Mouse (Mus musculus) liver, adult 2 months (tissue): ENCODE data around the gene Slit1. TPM values are rescaled to one million over a fixed set of nuclear protein-coding genes. Genes with fewer than 3 reads are reported as not detected.

Experiments
- DNase-seq: peaks from one replicate; pipeline ENCODE4 v3.0.0-alpha.2; 2011; ENCODE audit warnings: low read depth, low spot score; ENCODE audit errors: extremely low read depth
- H3K27ac ChIP-seq: fragments of 200-500 bp; replicated peaks from 2 replicates; pipeline ENCODE4 v1.5.1; 2012; ENCODE audit warnings: low read depth, mild to moderate bottlenecking, control low read depth, inconsistent platforms, low read length; ENCODE audit not compliant: insufficient read depth
- H3K27me3 ChIP-seq: fragments of 200-500 bp; 2 replicates; pipeline ENCODE4 v1.6.1; 2012; ENCODE audit warnings: mild to moderate bottlenecking, moderate library complexity, low read length, inconsistent platforms; ENCODE audit not compliant: control insufficient read depth, insufficient read depth
- H3K36me3 ChIP-seq: fragments of 200-500 bp; 2 replicates; pipeline ENCODE4 v1.6.1; 2012; ENCODE audit warnings: low read length, inconsistent platforms; ENCODE audit not compliant: control insufficient read depth, insufficient read depth
- H3K4me1 ChIP-seq: fragments of 200-500 bp; 2 replicates; pipeline ENCODE4 v1.6.1; 2011; ENCODE audit warnings: low read length; ENCODE audit not compliant: control insufficient read depth, insufficient read depth
- H3K4me3 ChIP-seq: fragments of 200-500 bp; 2 replicates; pipeline ENCODE4 v1.5.1; 2011; ENCODE audit warnings: low read depth, mild to moderate bottlenecking, control low read depth, low read length, moderate library complexity; ENCODE audit not compliant: insufficient read depth
- H3K79me2 ChIP-seq: fragments of 200-500 bp; 2 replicates; pipeline ENCODE4 v1.6.1; 2012; ENCODE audit warnings: inconsistent platforms, mild to moderate bottlenecking, low read length, moderate library complexity; ENCODE audit not compliant: control insufficient read depth, insufficient read depth
- H3K9ac ChIP-seq: fragments of 200-500 bp; 2 replicates; pipeline ENCODE4 v1.6.1; 2012; ENCODE audit warnings: low read depth, mild to moderate bottlenecking, control low read depth, inconsistent platforms, low read length
- CTCF ChIP-seq: fragments of 200-500 bp; IDR thresholded peaks from 2 replicates; pipeline ENCODE4 v1.5.1; 2011; ENCODE audit warnings: low read depth, low read length, control low read depth
- POLR2A ChIP-seq: fragments of 200-500 bp; IDR thresholded peaks from 2 replicates; pipeline ENCODE4 v1.6.1; 2011; ENCODE audit warnings: low read length, control low read depth; ENCODE audit not compliant: insufficient read depth; ENCODE audit errors: extremely low read depth
- WGBS: fragments of 180-500 bp; shearing (Covaris S2); methylation state at CpG from one replicate; pipeline ENCODE4 v1.1.7; 2018; 5-methylcytosine and 5-hydroxymethylcytosine counted together
- polyA plus RNA-seq: library from polyadenylated mRNA; depleted of rRNA; stranded (reverse); fragments of >200 nt; gene quantifications from 2 replicates; pipeline ENCODE4 v1.2.3, GENCODE M21; 2012
- total RNA-seq: library from RNA; depleted of rRNA; stranded (reverse); fragments of >200 nt; gene quantifications from 2 replicates; pipeline ENCODE4 v1.2.3, GENCODE M21; 2014

The Slit1 gene
- total and polyA plus RNA-seq, 2 experiments: 0.09 to 0.18 TPM

DNA sequence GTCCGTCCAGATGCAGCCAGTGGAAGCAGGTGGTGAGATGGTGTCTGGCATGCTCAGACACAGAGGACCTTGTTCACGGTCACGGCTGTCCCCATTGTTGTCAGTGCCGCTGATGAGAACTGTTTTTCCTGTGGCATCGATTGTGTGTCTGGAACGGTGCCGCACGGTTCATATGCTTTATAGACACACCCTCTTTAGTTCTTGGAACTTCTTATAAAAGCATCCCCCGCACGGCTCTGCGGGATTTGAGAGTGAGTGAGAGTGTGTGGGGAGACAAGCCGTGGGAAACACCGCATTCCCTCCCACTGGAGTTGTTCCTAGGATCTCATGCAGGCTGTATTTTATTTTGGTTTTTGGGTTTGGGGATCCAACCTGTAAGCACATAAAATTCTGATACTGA, 82.0 kb downstream of the Slit1 start:
- TF ChIP-seq CTCF (no peak), POLR2A (no peak)
- H3K27ac ChIP-seq: no peak overlapping the region
- DNase-seq: no peak
- no peaks in the 10 kb centered on the region for H3K36me3 ChIP-seq
- H3K27me3 ChIP-seq: peaks cover 5% of the 10 kb centered on the region; the same call in 1 of the 2 replicates
- H3K79me2 ChIP-seq: no peaks in the 10 kb centered on the region
- H3K4me3 ChIP-seq: no peak overlapping the region
- no peak overlapping the region for H3K9ac ChIP-seq
- no peaks in the 10 kb centered on the region for H3K4me1 ChIP-seq
- WGBS: 70% methylated on average over 13 of the region's 13 CpGs

DNA sequence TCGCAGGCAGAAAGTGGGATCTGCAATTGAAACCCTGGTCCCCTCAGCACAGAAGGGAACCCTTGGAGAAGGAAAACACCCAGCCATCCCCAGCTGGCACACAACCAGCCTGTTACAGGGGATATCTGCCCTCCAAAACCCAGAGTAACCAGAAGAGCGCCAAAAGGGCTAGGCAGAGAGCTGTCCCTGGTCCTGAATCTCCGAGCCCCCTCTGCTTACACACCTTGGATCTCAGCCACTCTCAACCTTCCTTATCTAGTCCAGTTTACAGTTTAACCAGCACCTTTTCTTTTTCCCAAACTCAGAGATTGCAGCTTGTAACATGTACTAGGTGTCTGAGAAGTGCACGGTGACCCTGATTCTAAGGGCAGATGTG, 82.5 kb downstream of the Slit1 start:
- no peaks in the 10 kb centered on the region for H3K79me2 ChIP-seq
- H3K27me3 ChIP-seq: peaks cover 5% of the 10 kb centered on the region; the same call in 1 of the 2 replicates
- H3K27ac ChIP-seq: no peak overlapping the region
- WGBS: 20% methylated on average over 4 of the region's 4 CpGs
- H3K4me1 ChIP-seq: no peaks in the 10 kb centered on the region
- no peaks in the 10 kb centered on the region for H3K36me3 ChIP-seq
- H3K9ac ChIP-seq: no peak overlapping the region
- peak; percentile 21 for DNase-seq
- H3K4me3 ChIP-seq: no peak overlapping the region
- TF ChIP-seq CTCF (no peak), POLR2A (no peak)

DNA sequence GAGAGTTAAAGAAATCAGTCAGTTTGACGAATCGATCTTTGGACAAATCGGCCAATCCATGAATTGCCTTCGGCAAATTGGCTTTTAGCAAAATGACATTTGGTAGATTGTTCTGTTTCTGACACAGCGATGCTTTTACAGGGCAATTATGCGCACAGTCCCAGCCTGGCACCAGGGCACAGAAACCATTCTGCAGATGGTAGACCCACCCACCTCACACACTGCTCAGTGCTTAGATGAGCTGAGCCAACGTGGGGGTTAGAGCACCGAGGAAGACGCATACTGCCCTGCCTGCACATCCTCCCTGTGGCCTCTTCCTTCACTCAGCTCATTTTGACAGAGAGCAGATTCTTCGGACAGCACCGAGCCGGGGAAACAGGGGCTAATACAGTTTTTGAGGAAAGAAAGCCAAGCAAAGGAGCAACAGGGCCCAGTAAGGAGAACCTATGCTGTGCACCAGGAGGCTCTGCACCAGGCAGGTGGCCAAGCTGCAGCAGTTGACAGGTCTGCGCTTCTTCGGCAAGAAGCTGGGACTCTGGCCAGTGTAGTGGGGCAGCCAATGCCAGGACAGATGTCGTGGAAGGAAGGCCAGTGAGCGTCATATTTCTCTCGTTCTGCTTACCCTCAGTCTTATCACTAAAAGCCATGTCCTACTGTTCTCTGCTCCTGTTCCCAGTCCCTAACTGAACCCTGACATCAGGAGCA, 83.0 kb downstream of the Slit1 start:
- Histone ChIP-seq H3K27ac (no peak overlapping the region), H3K4me3 (no peak overlapping the region), H3K79me2 (no peaks in the 10 kb centered on the region), H3K27me3 (peaks cover 5% of the 10 kb centered on the region; the same call in 1 of the 2 replicates), H3K36me3 (no peaks in the 10 kb centered on the region), H3K9ac (no peak overlapping the region), H3K4me1 (no peaks in the 10 kb centered on the region)
- TF ChIP-seq CTCF (no peak), POLR2A (no peak)
- no peak for DNase-seq
- 63% methylated on average over 17 of the region's 17 CpGs for WGBS

DNA sequence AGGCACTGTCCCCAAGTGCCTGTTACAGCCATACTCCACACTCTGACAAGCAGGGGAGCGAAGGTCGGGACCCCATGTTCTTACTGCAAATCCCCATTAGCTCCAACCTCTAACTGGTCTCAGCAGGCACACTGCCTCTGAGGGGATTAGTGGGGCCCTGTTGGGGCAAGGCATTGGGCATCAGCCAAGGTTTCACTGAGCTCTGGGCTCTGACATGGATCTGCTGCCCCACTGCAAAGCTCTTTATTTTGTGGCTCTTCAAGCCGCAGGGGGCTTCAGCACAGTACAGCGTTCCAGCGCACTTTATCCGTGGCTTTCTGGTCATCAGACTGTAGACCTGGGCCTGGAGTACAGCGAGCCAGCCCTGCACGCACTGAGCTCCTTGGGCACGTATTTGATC, 86.0 kb downstream of the Slit1 start:
- DNase-seq: no peak
- no peaks in the 10 kb centered on the region for H3K4me1 ChIP-seq
- H3K27me3 ChIP-seq: peaks cover 3% of the 10 kb centered on the region; the same call in 1 of the 2 replicates
- WGBS: 30% methylated on average over 9 of the region's 9 CpGs
- H3K27ac ChIP-seq: no peak overlapping the region
- H3K9ac ChIP-seq: no peak overlapping the region
- H3K79me2 ChIP-seq: no peaks in the 10 kb centered on the region
- no peaks in the 10 kb centered on the region for H3K36me3 ChIP-seq
- no peak overlapping the region for H3K4me3 ChIP-seq
- TF ChIP-seq POLR2A (no peak), CTCF (no peak)

DNA sequence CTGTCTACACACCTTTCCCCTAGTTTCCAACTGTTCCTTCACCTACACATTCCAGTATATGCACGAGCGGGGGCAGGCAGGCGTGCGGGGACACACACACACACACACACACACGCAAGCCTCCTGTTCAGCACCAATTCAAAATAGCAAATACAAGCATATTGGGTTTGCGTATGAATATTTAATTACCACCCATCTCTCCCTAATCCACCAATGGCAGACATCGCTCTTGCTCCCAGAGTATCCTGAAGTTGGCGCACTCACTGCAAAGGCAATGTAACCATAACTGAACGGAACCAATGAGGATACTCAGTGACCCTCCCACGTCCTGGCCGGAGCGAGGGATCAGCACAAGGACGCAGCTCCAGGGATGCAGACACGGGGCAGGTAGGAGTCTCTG, 86.8 kb downstream of the Slit1 start:
- Histone ChIP-seq H3K9ac (no peak overlapping the region), H3K4me3 (no peak overlapping the region), H3K79me2 (no peaks in the 10 kb centered on the region), H3K4me1 (no peaks in the 10 kb centered on the region), H3K27ac (no peak overlapping the region), H3K36me3 (no peaks in the 10 kb centered on the region), H3K27me3 (peaks cover 3% of the 10 kb centered on the region; the same call in 1 of the 2 replicates)
- 70% methylated on average over 14 of the region's 14 CpGs for WGBS
- no peak for DNase-seq
- TF ChIP-seq CTCF: no peak
- TF ChIP-seq POLR2A: no peak

DNA sequence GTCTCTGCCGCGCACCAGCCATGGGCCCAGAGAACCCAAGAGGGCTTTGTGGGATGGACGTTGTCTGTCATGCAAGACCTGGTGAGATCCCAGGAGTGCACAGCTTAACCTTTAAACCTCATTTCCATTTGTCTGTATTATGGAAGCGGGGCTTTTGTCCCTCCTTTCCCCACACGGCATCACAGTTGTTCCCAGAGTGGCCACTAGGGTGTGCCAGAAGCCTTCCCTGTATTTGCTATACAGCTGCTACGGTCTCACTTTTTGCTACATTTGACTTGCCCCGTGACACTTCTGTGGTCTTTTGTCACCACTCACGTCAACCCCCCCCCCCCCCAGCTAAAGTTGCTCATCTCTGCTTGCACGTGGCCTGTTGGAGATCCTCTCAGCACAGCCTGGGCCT, 87.5 kb downstream of the Slit1 start:
- Histone ChIP-seq H3K27ac (no peak overlapping the region), H3K9ac (no peak overlapping the region), H3K4me1 (no peaks in the 10 kb centered on the region), H3K4me3 (no peak overlapping the region), H3K36me3 (no peaks in the 10 kb centered on the region), H3K79me2 (no peaks in the 10 kb centered on the region), H3K27me3 (peaks cover 3% of the 10 kb centered on the region; the same call in 1 of the 2 replicates)
- DNase-seq: peak; percentile 4
- TF ChIP-seq CTCF (peak; percentile 78), POLR2A (no peak)
- 10% methylated on average over 9 of the region's 9 CpGs for WGBS
